Mouse (Mus musculus): ENCODE data around the gene Eps8l2.

Eps8l2 gene

DNA sequence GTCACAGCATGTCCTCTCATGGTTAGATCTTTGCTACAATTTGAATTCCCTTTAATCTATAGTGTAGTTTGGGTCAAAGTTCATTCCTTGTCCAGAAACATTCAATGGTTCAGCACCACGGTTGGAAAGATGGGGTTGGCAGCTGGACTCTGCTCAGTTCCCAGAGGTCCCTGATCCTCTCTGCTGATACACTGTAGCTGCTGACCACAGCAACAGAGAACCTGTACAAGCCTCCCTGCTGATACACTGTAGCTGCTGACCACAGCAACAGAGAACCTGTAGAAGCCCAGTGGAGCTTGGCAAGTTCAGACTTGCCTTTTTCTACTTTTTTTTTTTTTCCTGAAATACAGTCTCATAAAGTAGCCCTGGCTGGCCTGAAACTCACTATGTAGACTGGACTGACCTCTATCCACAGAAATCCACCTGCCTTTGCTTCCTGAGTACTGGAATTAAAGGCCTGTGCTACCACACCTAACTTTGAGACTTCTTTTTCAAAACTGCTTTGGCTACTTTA lies 21.0 kb upstream of the Eps8l2 start:
- DNase-seq (ENCODE audit: low read depth, low spot score), result no peak
- no peaks in the 10 kb centered on the region for H3K27me3 ChIP-seq (ENCODE audit: control insufficient read depth, insufficient read depth, low read length, poor library complexity, severe bottlenecking)
- peaks cover 9% of the 10 kb centered on the region for H3K36me3 ChIP-seq (ENCODE audit: control insufficient read depth, insufficient read depth, low read length, poor library complexity, severe bottlenecking)

- Histone ChIP-seq H3K36me3 (ENCODE audit: control insufficient read depth, insufficient read depth, low read length, poor library complexity, severe bottlenecking) (peaks cover 14% of the 10 kb centered on the region), H3K27me3 (ENCODE audit: control insufficient read depth, insufficient read depth, low read length, poor library complexity, severe bottlenecking) (no peaks in the 10 kb centered on the region)
- DNase-seq (ENCODE audit: low read depth, low spot score), result no peak
Measured at GRCm38 (mm10) chr7:141319446-141319845, 19.2 kb upstream of the Eps8l2 start.

- no peak for DNase-seq (ENCODE audit: low read depth, low spot score)
- peaks cover 12% of the 10 kb centered on the region for H3K36me3 ChIP-seq (ENCODE audit: control insufficient read depth, insufficient read depth, low read length, poor library complexity, severe bottlenecking)
- no peaks in the 10 kb centered on the region for H3K27me3 ChIP-seq (ENCODE audit: control insufficient read depth, insufficient read depth, low read length, poor library complexity, severe bottlenecking)
Measured at GRCm38 (mm10) chr7:141324686-141325085, 14.0 kb upstream of the Eps8l2 start.

DNA sequence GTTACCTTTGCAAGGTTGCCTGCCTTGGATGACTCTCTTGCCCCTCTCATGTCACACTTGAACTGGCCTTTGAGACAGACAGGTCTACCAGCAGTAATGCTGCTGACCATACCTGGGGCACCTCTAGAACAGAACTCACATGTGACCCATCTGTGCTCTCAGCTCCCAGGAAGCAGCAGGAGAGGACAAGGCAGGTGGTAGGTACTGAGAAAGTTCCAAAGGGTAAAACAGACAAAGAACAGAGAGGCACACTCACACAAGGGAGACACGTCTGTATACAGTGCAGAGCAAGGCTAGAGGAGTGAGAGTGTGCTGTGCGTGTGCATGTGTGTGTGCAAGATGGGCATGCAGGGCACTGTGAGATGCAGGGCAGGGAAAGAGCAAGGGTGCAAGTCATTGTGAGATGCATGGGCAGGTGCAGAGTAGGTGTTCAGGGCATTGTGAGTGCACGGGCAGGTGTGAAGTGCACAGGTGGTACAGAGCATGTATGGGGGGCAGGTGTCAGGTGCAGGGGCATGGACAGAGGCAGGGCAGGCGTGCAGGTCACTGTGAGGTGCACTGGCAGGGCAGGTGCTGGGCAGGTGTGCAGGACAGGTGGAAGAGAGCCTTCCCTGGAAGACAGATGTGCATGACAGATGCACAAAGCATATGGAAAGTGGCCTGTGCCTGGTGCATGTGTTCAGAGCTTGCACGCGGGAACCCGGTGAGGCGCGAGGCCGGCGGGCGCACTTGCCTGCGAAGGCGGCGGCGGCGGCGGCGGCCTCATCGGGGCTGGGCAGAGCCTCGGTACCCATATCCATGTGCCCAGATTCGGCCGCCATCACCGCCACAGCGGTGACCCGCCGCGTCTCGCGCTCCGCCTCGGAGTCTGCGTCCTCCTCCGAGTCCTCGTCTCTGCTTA lies 11.9 kb upstream of the Eps8l2 start:
- DNase-seq (ENCODE audit: low read depth, low spot score), result no peak
- H3K36me3 ChIP-seq (ENCODE audit: control insufficient read depth, insufficient read depth, low read length, poor library complexity, severe bottlenecking), result peaks cover 5% of the 10 kb centered on the region
- no peaks in the 10 kb centered on the region for H3K27me3 ChIP-seq (ENCODE audit: control insufficient read depth, insufficient read depth, low read length, poor library complexity, severe bottlenecking)

- Histone ChIP-seq H3K27me3 (ENCODE audit: control insufficient read depth, insufficient read depth, low read length, poor library complexity, severe bottlenecking) (no peaks in the 10 kb centered on the region), H3K36me3 (ENCODE audit: control insufficient read depth, insufficient read depth, low read length, poor library complexity, severe bottlenecking) (peaks cover 5% of the 10 kb centered on the region)
- DNase-seq (ENCODE audit: low read depth, low spot score), result peak; percentile 99
Measured at GRCm38 (mm10) chr7:141327469-141328372, 11.0 kb upstream of the Eps8l2 start, which contains the start of the genes Deaf1 and Tmem80. Gene Deaf1, minus strand, starts transcription at chr7:141327690. Gene Tmem80, plus strand, starts transcription at chr7:141327739.

- Histone ChIP-seq H3K27me3 (ENCODE audit: control insufficient read depth, insufficient read depth, low read length, poor library complexity, severe bottlenecking) (no peaks in the 10 kb centered on the region), H3K36me3 (ENCODE audit: control insufficient read depth, insufficient read depth, low read length, poor library complexity, severe bottlenecking) (peaks cover 2% of the 10 kb centered on the region; the same call in 1 of the 2 replicates)
- DNase-seq (ENCODE audit: low read depth, low spot score), result no peak
Measured at GRCm38 (mm10) chr7:141328373-141328990, 10.2 kb upstream of the Eps8l2 start.

DNA sequence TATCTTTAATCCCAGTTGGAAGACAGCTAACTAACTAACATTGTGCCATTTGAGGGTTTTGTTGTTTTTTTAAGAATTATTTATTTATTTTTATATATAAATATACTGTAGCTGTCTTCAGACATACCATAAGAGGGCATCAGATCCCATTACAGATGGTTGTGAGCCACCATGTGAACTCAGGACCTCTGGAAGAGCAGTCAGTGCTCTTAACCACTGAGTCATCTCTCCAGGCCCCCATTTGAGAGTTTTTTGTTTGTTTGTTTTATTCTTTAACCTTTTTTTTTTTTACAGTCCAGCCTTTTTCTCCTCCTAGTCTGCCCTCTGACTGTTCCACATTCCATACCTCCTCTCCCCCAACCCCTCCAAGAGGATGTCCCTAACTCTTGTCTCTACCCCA lies 8.0 kb upstream of the Eps8l2 start:
- no peaks in the 10 kb centered on the region for H3K27me3 ChIP-seq (ENCODE audit: control insufficient read depth, insufficient read depth, low read length, poor library complexity, severe bottlenecking)
- no peak for DNase-seq (ENCODE audit: low read depth, low spot score)
- H3K36me3 ChIP-seq (ENCODE audit: control insufficient read depth, insufficient read depth, low read length, poor library complexity, severe bottlenecking), result peaks cover 3% of the 10 kb centered on the region

- H3K27me3 ChIP-seq (ENCODE audit: control insufficient read depth, insufficient read depth, low read length, poor library complexity, severe bottlenecking), result no peaks in the 10 kb centered on the region
- DNase-seq (ENCODE audit: low read depth, low spot score), result no peak
- peaks cover 3% of the 10 kb centered on the region for H3K36me3 ChIP-seq (ENCODE audit: control insufficient read depth, insufficient read depth, low read length, poor library complexity, severe bottlenecking)
Measured at GRCm38 (mm10) chr7:141331990-141332389, 6.7 kb upstream of the Eps8l2 start.

GRCm38 (mm10) chr7:141335044-141335579 lies 3.6 kb upstream of the Eps8l2 start:
- DNase-seq (ENCODE audit: low read depth, low spot score), result no peak
- Histone ChIP-seq H3K27me3 (ENCODE audit: control insufficient read depth, insufficient read depth, low read length, poor library complexity, severe bottlenecking) (no peaks in the 10 kb centered on the region), H3K36me3 (ENCODE audit: control insufficient read depth, insufficient read depth, low read length, poor library complexity, severe bottlenecking) (peaks cover 3% of the 10 kb centered on the region)

DNA sequence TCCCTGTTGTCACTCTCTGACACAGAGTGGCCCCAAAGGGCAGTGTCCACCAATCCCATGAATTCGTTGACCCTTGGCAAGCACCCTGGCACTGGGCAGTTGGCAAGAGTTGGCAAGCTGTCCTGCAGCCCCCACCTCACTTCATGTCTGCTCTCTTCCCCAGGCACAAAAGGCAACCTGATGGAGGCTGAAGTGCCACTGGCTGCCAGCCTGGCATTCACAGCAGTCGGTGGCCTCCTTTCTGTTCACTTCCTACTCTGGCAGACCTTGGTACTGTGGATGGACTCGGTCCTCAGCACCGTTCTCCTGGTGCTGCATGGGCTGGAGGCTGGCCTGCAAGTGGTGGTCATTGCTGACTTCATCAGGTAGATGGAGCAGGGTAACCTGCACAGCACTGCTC lies 3.0 kb upstream of the Eps8l2 start:
- Histone ChIP-seq H3K36me3 (ENCODE audit: control insufficient read depth, insufficient read depth, low read length, poor library complexity, severe bottlenecking) (peaks cover 3% of the 10 kb centered on the region), H3K27me3 (ENCODE audit: control insufficient read depth, insufficient read depth, low read length, poor library complexity, severe bottlenecking) (no peaks in the 10 kb centered on the region)
- DNase-seq (ENCODE audit: low read depth, low spot score), result no peak

DNA sequence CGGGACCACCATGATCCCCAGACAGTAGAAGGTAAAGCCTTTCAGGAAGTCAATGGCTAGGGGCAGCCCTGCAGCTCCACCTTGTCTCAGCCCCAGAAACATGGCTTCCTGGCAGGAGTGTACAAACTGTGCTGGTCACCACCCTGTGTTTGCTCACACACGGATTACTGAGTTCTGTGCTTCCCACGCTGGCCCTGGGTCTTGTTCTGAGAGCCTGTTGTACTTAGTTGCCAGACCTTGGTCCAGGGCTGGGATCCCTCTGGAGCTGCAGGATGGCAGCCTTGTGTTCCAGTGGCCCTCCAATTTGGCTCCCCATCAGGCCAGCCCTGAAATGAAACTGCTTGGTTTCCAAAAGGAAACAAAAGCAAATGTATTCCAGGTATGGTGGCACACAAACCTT lies 2.4 kb upstream of the Eps8l2 start:
- no peak for DNase-seq (ENCODE audit: low read depth, low spot score)
- Histone ChIP-seq H3K27me3 (ENCODE audit: control insufficient read depth, insufficient read depth, low read length, poor library complexity, severe bottlenecking) (no peaks in the 10 kb centered on the region), H3K36me3 (ENCODE audit: control insufficient read depth, insufficient read depth, low read length, poor library complexity, severe bottlenecking) (peaks cover 3% of the 10 kb centered on the region)

DNA sequence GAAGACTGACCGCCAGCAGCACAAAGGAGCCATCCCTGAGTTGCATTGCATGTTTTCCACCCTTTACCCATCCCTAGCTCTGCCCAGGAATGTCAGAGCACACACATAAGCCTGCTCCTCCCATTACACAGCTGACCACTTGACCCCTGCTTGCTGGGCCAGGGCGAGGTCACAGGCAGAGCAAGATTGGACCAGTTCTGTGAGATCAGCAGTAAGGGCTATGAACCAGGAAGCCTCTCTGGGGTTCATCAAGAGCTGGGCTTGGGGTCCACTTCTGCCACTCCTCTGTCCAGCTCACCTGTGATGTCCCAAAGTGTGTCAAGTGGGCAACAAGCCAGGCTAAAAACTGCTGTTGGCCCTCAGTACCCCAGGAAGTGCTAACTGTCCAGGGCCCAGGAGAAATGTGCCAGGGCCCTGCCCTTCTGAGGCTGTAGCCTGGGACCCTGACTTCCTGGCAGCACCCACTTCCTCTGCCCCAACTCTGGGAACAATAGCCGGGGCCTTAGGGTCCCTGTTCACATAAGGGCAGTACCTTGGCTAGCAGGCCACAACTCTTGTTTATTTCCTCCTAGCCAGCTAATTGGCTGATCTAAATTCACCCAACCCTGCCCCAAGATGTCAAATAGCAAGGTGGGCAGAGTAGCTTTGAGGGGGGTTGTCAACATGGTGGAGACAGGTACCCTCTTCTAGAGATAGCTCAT lies 814 bp upstream of the Eps8l2 start:
- H3K36me3 ChIP-seq (ENCODE audit: control insufficient read depth, insufficient read depth, low read length, poor library complexity, severe bottlenecking), result peaks cover 3% of the 10 kb centered on the region
- H3K27me3 ChIP-seq (ENCODE audit: control insufficient read depth, insufficient read depth, low read length, poor library complexity, severe bottlenecking), result no peaks in the 10 kb centered on the region
- no peak for DNase-seq (ENCODE audit: low read depth, low spot score)

GRCm38 (mm10) chr7:141339215-141339920 lies 688 bp downstream of the Eps8l2 start:
- no peaks in the 10 kb centered on the region for H3K27me3 ChIP-seq (ENCODE audit: control insufficient read depth, insufficient read depth, low read length, poor library complexity, severe bottlenecking)
- peaks cover 3% of the 10 kb centered on the region; the same call in 1 of the 2 replicates for H3K36me3 ChIP-seq (ENCODE audit: control insufficient read depth, insufficient read depth, low read length, poor library complexity, severe bottlenecking)
- DNase-seq (ENCODE audit: low read depth, low spot score), result no peak

All from splenic B cell, adult 2 months (primary cell).